Mouse (Mus musculus): ENCODE data around the gene Rpl10. TPM values are rescaled to one million over a fixed set of nuclear protein-coding genes. Genes with fewer than 3 reads are reported as not detected.

The Rpl10 gene
- polyA plus RNA-seq (2012; rRNA removed; ENCODE audit: low replicate concordance): 1,145 and 2,013 TPM in 2 replicates

DNA sequence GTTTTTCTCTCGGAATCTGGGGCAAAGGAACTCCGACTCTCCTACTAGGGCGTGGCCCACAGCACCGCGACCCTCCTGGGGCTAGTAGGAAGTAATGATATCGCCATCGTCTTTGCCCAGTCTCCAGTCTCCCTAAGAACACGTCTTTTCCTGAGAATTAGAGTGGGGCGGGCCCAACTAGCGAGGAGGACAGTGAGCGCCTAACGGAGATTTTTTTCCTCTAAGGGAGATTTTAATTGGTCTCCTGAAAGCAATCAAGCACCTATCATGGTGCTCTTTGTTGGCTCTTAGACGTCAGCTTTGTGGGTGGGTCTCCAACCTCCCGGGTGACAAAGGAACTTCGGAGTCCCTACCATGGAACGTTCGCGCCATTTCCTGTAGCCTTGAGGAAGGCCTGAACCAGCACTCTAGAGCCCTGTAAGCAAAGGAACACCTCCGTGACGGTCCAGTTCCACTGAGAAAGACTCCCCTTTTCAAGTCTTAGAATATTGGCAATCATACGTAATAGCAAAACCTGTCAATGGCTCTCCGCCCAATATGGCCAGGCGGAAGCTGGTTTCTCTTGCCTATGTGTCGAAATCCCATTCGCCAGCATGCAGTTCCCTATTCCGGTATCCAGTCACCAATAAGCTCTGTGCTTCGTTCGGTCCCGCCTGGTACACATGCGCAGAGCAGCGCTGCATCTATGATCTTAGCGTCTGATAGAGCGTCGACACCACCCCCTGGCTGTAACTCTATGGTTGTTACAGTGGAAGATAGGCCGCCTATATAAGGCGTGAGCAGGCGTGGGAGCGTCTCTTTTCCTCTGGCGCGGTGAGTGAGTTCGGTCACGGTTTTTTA, at the start of gene Rpl10:
Gene Rpl10, plus strand, starts transcription at position 751 of the 840 bp plus-strand sequence.

GRCm38 (mm10) chrX:74249615-74250014, 21.0 kb upstream of the Rpl10 start, which contains the start of gene Flna:
Gene Flna (minus strand): TSS chrX:74249820.

DNA sequence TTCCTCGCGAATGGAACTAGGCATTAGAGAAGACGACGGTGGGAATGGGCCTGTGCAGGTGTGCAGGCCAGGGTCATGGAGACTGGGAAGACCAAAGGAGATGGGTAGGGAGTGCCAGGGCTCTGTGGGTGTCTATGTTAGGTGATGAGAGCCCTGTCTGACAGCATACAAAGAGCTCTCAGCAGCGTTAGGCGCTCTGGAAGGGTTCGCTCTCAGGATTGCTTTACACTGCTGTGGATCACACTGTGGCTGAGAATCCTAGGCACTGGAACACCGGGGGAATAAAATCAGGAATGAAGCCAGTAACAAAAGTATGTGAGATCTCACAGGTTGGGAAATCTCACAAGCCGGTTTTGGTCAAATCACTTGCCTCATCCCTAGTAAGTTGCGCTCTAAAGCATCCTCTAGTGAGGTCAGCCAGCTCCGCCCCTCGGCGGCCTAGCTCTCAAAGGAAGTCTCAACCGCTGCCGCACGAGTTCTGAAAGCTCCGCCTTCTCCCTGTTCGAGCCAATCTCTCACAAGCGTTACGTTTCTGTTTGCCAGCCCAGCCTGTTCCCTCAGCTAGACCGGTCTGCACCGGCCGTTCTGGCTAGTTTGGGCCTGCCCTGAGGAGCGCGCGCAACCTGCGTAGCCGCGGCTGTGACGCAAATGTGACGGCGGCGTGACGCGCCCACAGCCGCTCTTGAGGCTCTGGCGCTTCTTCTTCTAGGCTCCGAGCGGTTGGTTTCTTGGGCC, 16.3 kb upstream of the Rpl10 start, which contains the start of gene Emd:
Gene Emd, plus strand, starts transcription at position 535 of the 735 bp plus-strand sequence.

GRCm38 (mm10) chrX:74281732-74282394, 11.3 kb downstream of the Rpl10 start, which contains the start of the genes Taz and Dnase1l1:
Gene Taz (plus strand): TSS chrX:74281912.
Gene Dnase1l1 (minus strand): TSS chrX:74282337.

DNA sequence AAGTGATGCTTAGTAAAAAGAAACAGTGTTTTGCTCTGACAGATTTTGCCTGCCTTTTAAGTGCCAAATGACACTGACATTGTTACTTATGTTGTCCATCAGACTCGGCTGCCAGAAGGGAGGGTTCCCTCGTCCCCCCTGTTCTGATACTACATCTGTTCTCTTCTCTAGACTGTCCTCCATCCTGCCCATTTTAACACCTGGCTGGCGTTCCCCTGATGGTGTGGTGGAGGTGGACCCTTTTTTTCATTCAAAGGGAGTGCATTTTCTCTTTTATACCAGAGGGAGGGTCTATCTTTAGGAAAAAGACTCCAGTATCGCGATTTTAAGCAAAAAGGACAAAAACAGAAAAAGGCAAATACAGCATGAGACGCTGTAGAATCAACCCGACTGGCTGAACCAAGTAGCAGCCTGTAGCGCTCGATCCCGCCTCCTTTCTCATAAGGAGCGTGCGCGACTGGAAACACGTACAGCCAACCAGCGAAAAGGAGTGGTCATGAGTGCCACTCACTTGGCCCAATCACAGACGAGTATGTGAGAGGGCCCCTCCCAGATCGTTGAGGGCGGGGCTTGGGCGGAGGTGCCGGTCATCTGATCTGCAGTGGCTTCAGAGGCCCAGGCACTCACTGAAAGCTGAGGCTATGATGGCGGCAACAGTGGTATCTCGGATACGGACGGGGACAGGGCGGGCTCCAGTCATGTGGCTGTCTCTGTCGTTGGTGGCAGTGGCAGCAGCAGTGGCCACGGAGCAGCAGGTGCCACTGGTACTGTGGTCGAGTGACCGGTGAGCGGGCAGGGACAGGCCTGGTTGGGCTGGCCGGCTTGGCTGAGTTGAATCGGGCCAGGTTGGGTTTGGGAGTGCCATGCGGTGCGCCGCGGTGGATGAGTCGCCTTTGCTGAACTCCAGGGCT, 26.2 kb downstream of the Rpl10 start, which contains the start of gene Atp6ap1:
Gene Atp6ap1, plus strand, starts transcription at position 560 of the 911 bp plus-strand sequence.

DNA sequence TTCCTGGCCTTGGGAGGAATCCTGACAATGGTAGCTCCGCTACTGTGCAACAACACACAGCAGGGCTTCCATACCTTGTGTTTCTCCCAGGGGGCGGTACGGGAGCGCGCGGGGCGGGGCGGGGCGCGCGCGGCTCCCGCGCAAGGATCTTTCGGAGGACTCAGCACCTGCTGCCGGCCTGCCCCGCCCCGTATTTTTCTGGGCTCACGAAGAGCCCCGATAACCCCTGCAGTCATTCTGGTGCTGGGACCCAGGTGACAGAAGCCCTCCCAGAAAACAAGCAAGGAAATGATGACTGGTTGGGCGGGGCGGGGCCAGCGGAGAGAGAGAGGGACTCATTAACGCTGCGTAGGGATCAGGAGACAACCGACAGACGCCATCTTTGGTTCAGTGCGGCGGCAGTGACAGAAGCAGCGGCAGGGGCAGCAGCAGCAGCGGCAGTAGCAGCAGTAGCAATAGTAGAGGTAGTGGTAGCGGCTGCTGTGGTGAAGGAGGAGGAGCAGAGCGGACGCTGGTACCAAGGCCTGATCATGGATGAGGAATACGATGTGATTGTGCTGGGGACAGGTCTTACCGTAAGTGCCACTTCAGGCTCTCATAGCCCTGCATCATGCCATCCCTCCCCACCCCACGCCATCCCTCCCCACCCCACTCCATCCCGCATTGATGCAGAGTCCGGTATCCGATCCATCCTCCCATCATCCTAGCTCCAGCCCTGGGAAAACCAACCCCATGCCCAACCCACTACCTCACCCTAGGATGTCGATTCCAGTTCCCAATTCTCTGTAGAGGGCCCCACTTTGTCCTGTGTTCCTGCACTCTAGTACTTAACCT, 34.5 kb downstream of the Rpl10 start, which contains the start of gene Gdi1:
Gene Gdi1, plus strand, starts transcription at position 132 of the 834 bp plus-strand sequence.

DNA sequence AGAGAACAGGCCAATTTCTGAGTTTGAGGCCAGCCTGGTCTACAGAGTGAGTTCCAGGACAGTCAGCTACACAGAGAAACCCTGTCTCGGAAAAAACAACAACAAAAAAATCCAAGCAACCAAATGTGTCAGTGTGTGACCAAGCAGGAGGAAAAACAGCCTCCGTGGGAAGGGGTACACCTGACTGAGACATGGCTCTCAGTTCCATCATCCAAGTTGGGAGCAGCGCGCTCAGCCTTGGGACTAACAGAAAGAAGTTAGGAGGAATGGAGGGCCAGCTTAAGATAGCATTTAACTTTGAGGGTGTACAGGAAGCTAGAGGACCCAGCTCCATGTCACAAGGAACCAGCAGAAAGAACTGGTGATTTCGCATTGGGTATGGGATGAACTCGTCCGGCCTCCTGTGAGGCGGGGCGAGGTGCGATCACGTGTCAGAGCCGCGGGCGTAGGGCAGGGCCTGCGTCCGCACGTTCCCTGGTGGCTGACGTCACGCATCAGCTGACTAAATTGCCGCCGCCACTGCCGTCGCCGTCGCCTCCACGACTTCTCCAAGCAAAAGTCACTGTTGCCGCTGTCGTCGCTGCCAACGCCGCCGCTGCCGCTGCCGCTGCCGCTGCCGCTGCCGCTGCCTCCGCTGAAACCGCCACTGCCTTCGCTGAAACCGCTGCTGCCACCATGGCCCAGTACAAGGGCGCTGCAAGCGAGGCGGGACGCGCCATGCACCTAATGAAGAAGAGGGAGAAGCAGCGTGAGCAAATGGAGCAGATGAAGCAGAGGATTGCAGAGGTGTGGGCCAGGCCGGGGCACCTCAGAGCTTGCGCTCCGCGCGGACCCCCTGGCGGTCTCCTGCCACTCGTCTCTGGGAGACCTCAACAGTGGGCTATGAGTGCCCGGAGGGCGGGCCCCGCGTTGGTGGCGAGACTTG, 42.2 kb downstream of the Rpl10 start, which contains the start of gene Fam50a:
Gene Fam50a, plus strand, starts transcription at position 494 of the 925 bp plus-strand sequence.

Other genes starting within 250 kb of the Rpl10 start
- 170 and 267 TPM in 2 replicates for gene Irak1, start 246.9 kb upstream of the Rpl10 start, polyA plus RNA-seq (2012; rRNA removed; ENCODE audit: low replicate concordance)
- not detected in 2 replicates for gene Opn1mw, start 143.3 kb upstream of the Rpl10 start, polyA plus RNA-seq (2012; rRNA removed; ENCODE audit: low replicate concordance)
- 4.6 and 11.3 TPM in 2 replicates for gene Mecp2, start 135.4 kb upstream of the Rpl10 start, polyA plus RNA-seq (2012; rRNA removed; ENCODE audit: low replicate concordance)
- gene Tex28, start 103.0 kb upstream of the Rpl10 start, polyA plus RNA-seq (2012; rRNA removed; ENCODE audit: low replicate concordance): not detected in 2 replicates
- gene Tktl1, start 93.6 kb upstream of the Rpl10 start, polyA plus RNA-seq (2012; rRNA removed; ENCODE audit: low replicate concordance): 0.04 TPM in 1 of 2 replicates, not detected in the other
- 658 and 2,331 TPM in 2 replicates for gene Flna, start 21.0 kb upstream of the Rpl10 start, polyA plus RNA-seq (2012; rRNA removed; ENCODE audit: low replicate concordance)
- gene Emd, start 16.1 kb upstream of the Rpl10 start, polyA plus RNA-seq (2012; rRNA removed; ENCODE audit: low replicate concordance): 47.9 and 80.7 TPM in 2 replicates
- gene Taz, start 11.1 kb downstream of the Rpl10 start, polyA plus RNA-seq (2012; rRNA removed; ENCODE audit: low replicate concordance): 99.6 and 120 TPM in 2 replicates
- 26.7 and 40.0 TPM in 2 replicates for gene Dnase1l1, start 11.5 kb downstream of the Rpl10 start, polyA plus RNA-seq (2012; rRNA removed; ENCODE audit: low replicate concordance)
- 337 and 396 TPM in 2 replicates for gene Atp6ap1, start 26.3 kb downstream of the Rpl10 start, polyA plus RNA-seq (2012; rRNA removed; ENCODE audit: low replicate concordance)
- 291 and 322 TPM in 2 replicates for gene Gdi1, start 34.2 kb downstream of the Rpl10 start, polyA plus RNA-seq (2012; rRNA removed; ENCODE audit: low replicate concordance)
- gene Fam50a, start 42.2 kb downstream of the Rpl10 start, polyA plus RNA-seq (2012; rRNA removed; ENCODE audit: low replicate concordance): 15.7 and 15.8 TPM in 2 replicates
- gene Plxna3, start 58.3 kb downstream of the Rpl10 start, polyA plus RNA-seq (2012; rRNA removed; ENCODE audit: low replicate concordance): 14.5 and 58.4 TPM in 2 replicates
- gene Lage3, start 82.8 kb downstream of the Rpl10 start, polyA plus RNA-seq (2012; rRNA removed; ENCODE audit: low replicate concordance): 101 and 103 TPM in 2 replicates
- 49.5 and 56.3 TPM in 2 replicates for gene Ubl4a, start 102.4 kb downstream of the Rpl10 start, polyA plus RNA-seq (2012; rRNA removed; ENCODE audit: low replicate concordance)
- gene Slc10a3, start 102.5 kb downstream of the Rpl10 start, polyA plus RNA-seq (2012; rRNA removed; ENCODE audit: low replicate concordance): 25.2 and 30.4 TPM in 2 replicates
- 50.5 and 59.2 TPM in 2 replicates for gene Fam3a, start 122.5 kb downstream of the Rpl10 start, polyA plus RNA-seq (2012; rRNA removed; ENCODE audit: low replicate concordance)
- gene Ikbkg, start 122.5 kb downstream of the Rpl10 start, polyA plus RNA-seq (2012; rRNA removed; ENCODE audit: low replicate concordance): 18.2 and 22.3 TPM in 2 replicates
- gene G6pdx, start 158.4 kb downstream of the Rpl10 start, polyA plus RNA-seq (2012; rRNA removed; ENCODE audit: low replicate concordance): 199 and 317 TPM in 2 replicates
- gene Gm6880, start 210.6 kb downstream of the Rpl10 start, polyA plus RNA-seq (2012; rRNA removed; ENCODE audit: low replicate concordance): not detected in 2 replicates